Mouse (Mus musculus): Measurements from ENCODE around the gene Kif24.

DNA sequence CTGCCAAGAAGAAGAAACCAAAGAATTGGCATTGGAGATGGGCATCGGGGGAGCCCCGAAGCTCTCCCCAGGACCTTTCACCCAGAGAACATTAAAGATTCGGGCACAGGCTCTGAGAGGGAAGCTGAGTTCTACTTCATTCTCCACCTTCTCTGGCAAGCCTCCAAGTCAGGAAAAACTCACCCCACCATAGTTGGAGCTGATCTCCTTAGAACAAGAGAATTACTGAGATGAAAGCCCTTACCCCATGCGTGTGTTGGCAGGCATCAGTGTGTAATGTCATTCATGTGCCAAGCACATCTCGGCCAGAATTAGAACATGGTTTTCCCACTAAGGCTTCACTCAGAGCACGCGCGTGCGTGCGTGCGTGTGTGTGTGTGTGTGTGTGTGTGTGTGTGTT is 31.2 kb upstream of the Kif24 start:
- TF ChIP-seq CTCF (IDR thresholded peaks at IDR 0.05; ENCODE audit: borderline replicate concordance, control insufficient read depth, extremely low read depth, insufficient read depth, low read length, poor library complexity) (no peak), POLR2A (IDR thresholded peaks at IDR 0.05; ENCODE audit: control insufficient read depth, extremely low read depth, insufficient read depth, low read length, poor library complexity) (no peak)

Data from thymus, adult 2 months (tissue).